Mouse (Mus musculus): ENCODE measurements at regions not wholly inside any gene's neighbourhood (a gene's known extent, or its start where the extent isn't known, plus 50 kb on each side); places are given as distances from the start of the nearest gene placed in this dataset.
"Not testable (repeated sequence)": the region's sequence is repeated elsewhere in the genome, so short reads cannot be mapped to it uniquely, and the experiment has no call there.

GRCm38 (mm10) chr3:8310379-8311128 lies 1299.3 kb downstream of the Zfp704 start:
- no peak for ATAC-seq (replicated peaks; ENCODE audit: low FRiP score, poor library complexity, severe bottlenecking)

- no peak for ATAC-seq (replicated peaks; ENCODE audit: low FRiP score, poor library complexity, severe bottlenecking)
Observed at GRCm38 (mm10) chr3:8307296-8307695, 1302.6 kb downstream of the Zfp704 start.

GRCm38 (mm10) chr3:8304784-8305183 lies 1305.1 kb downstream of the Zfp704 start:
- ATAC-seq (replicated peaks; ENCODE audit: low FRiP score, poor library complexity, severe bottlenecking) = no peak

GRCm38 (mm10) chr3:8293036-8293435 lies 1316.8 kb downstream of the Zfp704 start:
- no peak for ATAC-seq (replicated peaks; ENCODE audit: low FRiP score, poor library complexity, severe bottlenecking)

- ATAC-seq (replicated peaks; ENCODE audit: low FRiP score, poor library complexity, severe bottlenecking) = no peak
Observed at GRCm38 (mm10) chr3:8289558-8289957, 1320.3 kb downstream of the Zfp704 start.

- ATAC-seq (replicated peaks; ENCODE audit: low FRiP score, poor library complexity, severe bottlenecking) = no peak
Observed at GRCm38 (mm10) chr3:8288437-8288836, 1321.4 kb downstream of the Zfp704 start.

GRCm38 (mm10) chr3:8284655-8285428 lies 1325.0 kb downstream of the Zfp704 start:
- no peak for ATAC-seq (replicated peaks; ENCODE audit: low FRiP score, poor library complexity, severe bottlenecking)

GRCm38 (mm10) chr3:8282411-8282810 lies 1327.5 kb downstream of the Zfp704 start:
- no peak for ATAC-seq (replicated peaks; ENCODE audit: low FRiP score, poor library complexity, severe bottlenecking)

- ATAC-seq (replicated peaks; ENCODE audit: low FRiP score, poor library complexity, severe bottlenecking) = no peak
Observed at GRCm38 (mm10) chr3:8276661-8277060, 1333.2 kb downstream of the Zfp704 start.

- no peak for ATAC-seq (replicated peaks; ENCODE audit: low FRiP score, poor library complexity, severe bottlenecking)
Observed at GRCm38 (mm10) chr3:8270935-8271298, 1339.0 kb downstream of the Zfp704 start.

GRCm38 (mm10) chr3:8270009-8270934 lies 1339.6 kb downstream of the Zfp704 start:
- ATAC-seq (replicated peaks; ENCODE audit: low FRiP score, poor library complexity, severe bottlenecking) = no peak

- ATAC-seq (replicated peaks; ENCODE audit: low FRiP score, poor library complexity, severe bottlenecking) = no peak
Observed at GRCm38 (mm10) chr3:8265783-8266182, 1344.1 kb downstream of the Zfp704 start.

GRCm38 (mm10) chr3:8264366-8265033 lies 1345.4 kb downstream of the Zfp704 start:
- ATAC-seq (replicated peaks; ENCODE audit: low FRiP score, poor library complexity, severe bottlenecking) = no peak

GRCm38 (mm10) chr3:8257293-8257692 lies 1352.6 kb downstream of the Zfp704 start:
- no peak for ATAC-seq (replicated peaks; ENCODE audit: low FRiP score, poor library complexity, severe bottlenecking)

- ATAC-seq (replicated peaks; ENCODE audit: low FRiP score, poor library complexity, severe bottlenecking) = no peak
Observed at GRCm38 (mm10) chr3:8252311-8252710, 1357.6 kb downstream of the Zfp704 start.

GRCm38 (mm10) chr3:8248911-8249310 lies 1361.0 kb downstream of the Zfp704 start:
- no peak for ATAC-seq (replicated peaks; ENCODE audit: low FRiP score, poor library complexity, severe bottlenecking)

- not testable (repeated sequence) for ATAC-seq (replicated peaks; ENCODE audit: low FRiP score, poor library complexity, severe bottlenecking)
Observed at GRCm38 (mm10) chr3:8245822-8246221, 1364.1 kb downstream of the Zfp704 start.

GRCm38 (mm10) chr3:8245195-8245789 lies 1364.6 kb downstream of the Zfp704 start:
- ATAC-seq (replicated peaks; ENCODE audit: low FRiP score, poor library complexity, severe bottlenecking) = peak; percentile 93

- ATAC-seq (replicated peaks; ENCODE audit: low FRiP score, poor library complexity, severe bottlenecking) = not testable (repeated sequence)
Observed at GRCm38 (mm10) chr3:8244526-8245194, 1365.2 kb downstream of the Zfp704 start.
